Mouse (Mus musculus): ENCODE results near the gene Cldn11. TPM values are rescaled to one million over a fixed set of nuclear protein-coding genes. Genes with fewer than 3 reads are reported as not detected.

Gene Cldn11
- polyA plus RNA-seq, 1 experiment from 2014 or later, result 7.7 TPM

DNA sequence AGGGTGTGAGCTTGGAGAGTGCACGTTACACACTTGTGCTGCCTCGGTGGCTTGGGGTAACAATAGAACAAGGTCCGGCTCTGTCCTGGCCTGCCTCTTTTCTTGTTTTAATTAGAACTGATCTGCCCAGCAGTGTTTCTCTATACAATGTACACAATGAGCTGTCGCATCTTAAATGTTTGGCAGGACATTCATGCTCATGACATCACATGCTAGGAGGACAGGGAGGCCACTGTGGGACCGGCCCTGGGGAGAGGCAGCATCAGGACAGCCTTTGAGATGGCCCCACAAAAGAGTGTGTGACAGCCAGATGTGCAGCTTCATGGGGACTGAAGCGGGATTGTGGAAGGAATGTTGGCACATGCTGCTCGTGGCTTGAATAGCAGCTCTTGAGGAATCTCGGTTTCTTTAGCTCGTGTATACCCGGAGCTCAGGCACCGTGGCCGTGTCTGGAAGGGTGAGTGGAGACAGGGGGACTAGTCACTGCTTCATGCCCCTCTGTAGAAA is 16.7 kb downstream of the Cldn11 start:
- ATAC-seq (ENCODE audit: low FRiP score) (peak; percentile 70), DNase-seq (ENCODE audit: low spot score) (peak; percentile 43)
- H3K27ac ChIP-seq (ENCODE audit: low read depth, low read length), result no peak overlapping the region
- no peak overlapping the region for H3K4me3 ChIP-seq (ENCODE audit: low read depth, low read length)
- H3K9ac ChIP-seq (ENCODE audit: low read depth, low read length), result no peak overlapping the region
- H3K4me2 ChIP-seq (replicated peaks; ENCODE audit: low read depth, low read length), result no peak overlapping the region; the same call in 1 of the 2 replicates
- peaks cover 2% of the 10 kb centered on the region; the same call in 1 of the 2 replicates for H3K4me1 ChIP-seq (replicated peaks; ENCODE audit: control insufficient read depth, insufficient read depth, low read length)
- H3K36me3 ChIP-seq (ENCODE audit: control insufficient read depth, insufficient read depth, low read length), result no peaks in the 10 kb centered on the region
- no peaks in the 10 kb centered on the region for H3K9me3 ChIP-seq (ENCODE audit: control insufficient read depth, low read length)
- no peaks in the 10 kb centered on the region for H3K27me3 ChIP-seq (ENCODE audit: control insufficient read depth, insufficient read depth, low read length)
- 39% methylated on average over 12 of the region's 12 CpGs for WGBS

DNA sequence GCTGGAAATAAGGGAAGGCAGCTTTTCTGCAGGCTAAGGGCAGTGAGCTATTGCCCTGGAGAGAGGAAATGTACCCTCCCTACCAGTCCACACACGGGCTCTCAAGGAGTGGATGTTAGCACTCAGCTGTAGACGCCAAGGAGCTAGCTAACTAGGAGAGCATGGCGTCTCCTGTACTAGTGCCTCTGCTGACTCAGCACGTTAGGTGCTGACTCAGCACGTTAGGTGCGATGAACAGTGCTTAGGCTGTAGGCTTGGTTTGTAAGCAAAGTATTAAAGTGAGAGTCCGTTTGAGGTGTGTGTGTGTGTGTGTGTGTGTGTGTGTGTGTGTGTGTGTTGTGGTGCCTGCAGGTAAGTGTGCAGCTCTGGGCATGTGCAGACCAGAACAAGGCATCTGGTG is 40.6 kb downstream of the Cldn11 start:
- H3K27ac ChIP-seq (ENCODE audit: low read depth, low read length), result no peak overlapping the region
- DNase-seq (ENCODE audit: low spot score) (no peak), ATAC-seq (ENCODE audit: low FRiP score) (no peak)
- no peak overlapping the region for H3K4me3 ChIP-seq (ENCODE audit: low read depth, low read length)
- no peaks in the 10 kb centered on the region for H3K9me3 ChIP-seq (ENCODE audit: control insufficient read depth, low read length)
- no peaks in the 10 kb centered on the region for H3K4me1 ChIP-seq (replicated peaks; ENCODE audit: control insufficient read depth, insufficient read depth, low read length)
- H3K4me2 ChIP-seq (replicated peaks; ENCODE audit: low read depth, low read length), result no peak overlapping the region
- H3K27me3 ChIP-seq (ENCODE audit: control insufficient read depth, insufficient read depth, low read length), result no peaks in the 10 kb centered on the region
- H3K9ac ChIP-seq (ENCODE audit: low read depth, low read length), result no peak overlapping the region
- no peaks in the 10 kb centered on the region for H3K36me3 ChIP-seq (ENCODE audit: control insufficient read depth, insufficient read depth, low read length)
- 90% methylated on average over 7 of the region's 7 CpGs for WGBS

DNA sequence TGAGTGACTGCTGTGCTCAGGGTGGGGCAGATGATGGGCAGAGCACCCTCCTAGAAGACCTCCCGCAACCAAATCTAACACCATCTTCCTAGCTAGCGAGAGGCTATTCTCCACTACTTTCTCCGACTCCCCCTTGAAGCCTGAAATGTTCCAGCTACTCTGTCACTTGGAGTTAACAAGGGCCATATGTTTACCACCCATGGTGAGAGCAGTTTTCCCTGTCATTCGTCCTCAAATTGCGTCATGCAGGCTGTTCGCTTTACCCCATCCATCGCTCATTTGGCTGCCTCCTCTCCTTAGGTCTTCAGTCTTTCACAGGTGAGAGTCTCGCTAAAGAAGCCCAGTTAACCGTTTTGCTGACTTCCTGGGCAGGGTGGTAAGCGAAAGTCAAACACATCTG is 41.7 kb downstream of the Cldn11 start:
- DNase-seq (ENCODE audit: low spot score) (no peak), ATAC-seq (ENCODE audit: low FRiP score) (no peak)
- Histone ChIP-seq H3K9ac (ENCODE audit: low read depth, low read length) (no peak overlapping the region), H3K27me3 (ENCODE audit: control insufficient read depth, insufficient read depth, low read length) (no peaks in the 10 kb centered on the region), H3K4me2 (replicated peaks; ENCODE audit: low read depth, low read length) (no peak overlapping the region), H3K9me3 (ENCODE audit: control insufficient read depth, low read length) (no peaks in the 10 kb centered on the region), H3K4me3 (ENCODE audit: low read depth, low read length) (no peak overlapping the region), H3K36me3 (ENCODE audit: control insufficient read depth, insufficient read depth, low read length) (no peaks in the 10 kb centered on the region), H3K4me1 (replicated peaks; ENCODE audit: control insufficient read depth, insufficient read depth, low read length) (no peaks in the 10 kb centered on the region), H3K27ac (ENCODE audit: low read depth, low read length) (no peak overlapping the region)
- WGBS, result 67% methylated on average over 10 of the region's 10 CpGs

DNA sequence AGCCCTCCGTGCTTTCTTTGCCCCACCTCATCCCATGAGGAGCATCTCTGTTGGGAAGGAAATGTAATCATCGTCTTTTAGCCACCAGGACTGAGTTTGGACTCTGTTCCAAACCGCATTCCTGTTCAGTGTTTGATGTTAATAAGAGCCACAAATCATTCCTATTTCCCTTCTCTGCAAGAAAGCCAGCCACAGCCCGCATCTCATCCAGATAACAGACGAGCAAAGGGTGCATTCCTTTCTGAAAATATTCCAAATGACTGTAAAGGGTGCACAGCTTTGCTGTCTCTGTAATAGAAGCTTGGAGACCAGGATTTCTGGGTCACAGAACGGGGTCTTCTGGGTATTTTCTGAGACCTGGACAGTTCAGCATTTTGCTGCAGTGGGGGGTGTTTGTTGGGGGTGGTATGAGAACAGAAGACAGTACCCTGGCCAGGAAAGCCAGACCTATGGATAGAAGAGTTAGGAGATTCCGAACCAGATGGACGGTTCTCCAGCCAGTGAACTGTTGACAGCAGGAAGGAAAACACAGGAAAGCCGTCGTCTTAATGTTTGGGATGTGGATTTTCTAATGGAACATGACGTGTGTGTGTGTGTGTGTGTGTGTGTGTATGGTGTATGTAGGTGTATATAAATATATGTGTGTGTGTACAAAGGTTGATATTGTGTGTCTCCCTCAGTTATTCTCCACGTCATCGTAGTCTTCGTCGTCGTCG is 49.6 kb downstream of the Cldn11 start:
- H3K4me1 ChIP-seq (replicated peaks; ENCODE audit: control insufficient read depth, insufficient read depth, low read length), result no peaks in the 10 kb centered on the region
- H3K36me3 ChIP-seq (ENCODE audit: control insufficient read depth, insufficient read depth, low read length), result no peaks in the 10 kb centered on the region
- ATAC-seq (ENCODE audit: low FRiP score) (no peak), DNase-seq (ENCODE audit: low spot score) (no peak)
- WGBS, result 81% methylated on average over 17 of the region's 17 CpGs
- H3K27me3 ChIP-seq (ENCODE audit: control insufficient read depth, insufficient read depth, low read length), result no peaks in the 10 kb centered on the region
- H3K4me3 ChIP-seq (ENCODE audit: low read depth, low read length), result no peak overlapping the region
- no peaks in the 10 kb centered on the region for H3K9me3 ChIP-seq (ENCODE audit: control insufficient read depth, low read length)
- no peak overlapping the region for H3K27ac ChIP-seq (ENCODE audit: low read depth, low read length)
- H3K9ac ChIP-seq (ENCODE audit: low read depth, low read length), result no peak overlapping the region
- H3K4me2 ChIP-seq (replicated peaks; ENCODE audit: low read depth, low read length), result no peak overlapping the region

DNA sequence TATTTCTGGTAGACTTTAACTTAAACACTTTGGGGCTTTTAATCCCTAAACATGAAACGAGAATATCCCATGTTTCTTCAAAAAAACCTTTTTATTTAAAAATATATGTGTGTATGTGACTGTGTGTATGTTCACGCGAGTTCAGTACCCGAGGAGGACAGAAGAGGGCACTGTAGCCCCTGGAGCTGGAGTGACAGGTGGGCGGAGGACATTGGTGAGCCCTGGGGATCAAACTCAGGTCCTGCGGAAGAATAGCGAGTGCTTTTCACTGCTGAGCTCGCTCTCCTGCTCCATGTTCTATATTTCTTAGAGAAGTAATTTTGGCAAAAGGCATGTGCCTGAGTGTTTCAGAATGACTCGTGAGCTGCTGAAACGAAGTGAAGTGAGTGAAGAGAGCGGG is 54.2 kb downstream of the Cldn11 start:
- no peak overlapping the region for H3K9ac ChIP-seq (ENCODE audit: low read depth, low read length)
- H3K4me3 ChIP-seq (ENCODE audit: low read depth, low read length), result no peak overlapping the region
- 93% methylated on average over 11 of the region's 11 CpGs for WGBS
- no peak overlapping the region for H3K4me2 ChIP-seq (replicated peaks; ENCODE audit: low read depth, low read length)
- DNase-seq (ENCODE audit: low spot score), result no peak
- H3K27ac ChIP-seq (ENCODE audit: low read depth, low read length), result no peak overlapping the region
- no peaks in the 10 kb centered on the region for H3K9me3 ChIP-seq (ENCODE audit: control insufficient read depth, low read length)
- H3K27me3 ChIP-seq (ENCODE audit: control insufficient read depth, insufficient read depth, low read length), result no peaks in the 10 kb centered on the region
- peaks cover 5% of the 10 kb centered on the region for H3K4me1 ChIP-seq (replicated peaks; ENCODE audit: control insufficient read depth, insufficient read depth, low read length)
- H3K36me3 ChIP-seq (ENCODE audit: control insufficient read depth, insufficient read depth, low read length), result no peaks in the 10 kb centered on the region
- ATAC-seq (ENCODE audit: low FRiP score), result no peak

DNA sequence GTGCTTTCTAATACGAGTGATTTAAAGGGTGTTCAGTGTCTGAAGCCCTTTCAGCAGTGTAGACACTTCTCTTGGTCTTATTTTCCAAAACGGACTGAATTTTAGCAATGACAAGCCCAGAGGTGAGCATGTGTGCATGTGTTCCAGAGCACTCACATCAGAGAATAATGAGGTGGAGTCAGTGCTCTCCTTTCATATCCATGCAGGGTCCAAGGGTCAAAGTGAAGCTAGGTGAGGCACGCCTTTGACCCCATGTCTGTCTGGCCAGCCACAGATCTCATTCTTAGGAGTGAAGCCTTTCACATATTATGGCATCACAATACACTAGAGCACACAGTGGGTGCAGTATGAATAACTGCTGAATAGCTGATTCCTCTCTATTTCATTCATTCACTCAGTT is 55.4 kb downstream of the Cldn11 start:
- no peak overlapping the region for H3K27ac ChIP-seq (ENCODE audit: low read depth, low read length)
- H3K27me3 ChIP-seq (ENCODE audit: control insufficient read depth, insufficient read depth, low read length), result no peaks in the 10 kb centered on the region
- WGBS, result 88% methylated on average over 3 of the region's 3 CpGs
- DNase-seq (ENCODE audit: low spot score), result no peak
- H3K4me2 ChIP-seq (replicated peaks; ENCODE audit: low read depth, low read length), result no peak overlapping the region
- no peaks in the 10 kb centered on the region for H3K36me3 ChIP-seq (ENCODE audit: control insufficient read depth, insufficient read depth, low read length)
- no peak overlapping the region for H3K4me3 ChIP-seq (ENCODE audit: low read depth, low read length)
- H3K4me1 ChIP-seq (replicated peaks; ENCODE audit: control insufficient read depth, insufficient read depth, low read length), result peaks cover 5% of the 10 kb centered on the region
- H3K9me3 ChIP-seq (ENCODE audit: control insufficient read depth, low read length), result no peaks in the 10 kb centered on the region
- no peak overlapping the region for H3K9ac ChIP-seq (ENCODE audit: low read depth, low read length)
- no peak for ATAC-seq (ENCODE audit: low FRiP score)

DNA sequence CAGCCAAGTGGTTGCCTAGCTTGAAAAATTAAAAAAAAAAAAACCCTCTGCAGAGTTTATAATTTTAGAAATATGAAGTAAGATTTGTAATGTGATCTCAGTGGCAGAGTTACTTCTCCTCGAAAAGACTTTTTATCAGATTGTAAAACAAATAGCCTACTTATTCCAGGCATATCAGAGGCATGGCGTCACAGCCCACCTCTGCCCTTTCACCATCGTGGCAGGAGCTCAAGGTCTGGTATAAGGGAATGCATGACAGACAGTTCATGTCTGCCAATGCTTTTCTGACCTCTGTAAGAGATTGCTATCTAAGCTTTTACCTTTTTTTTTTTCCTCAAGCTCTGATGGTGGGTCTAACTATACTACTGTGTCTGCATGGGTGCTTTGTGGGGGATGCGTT is 58.3 kb downstream of the Cldn11 start:
- no peak overlapping the region for H3K27ac ChIP-seq (ENCODE audit: low read depth, low read length)
- DNase-seq (ENCODE audit: low spot score), result no peak
- WGBS, result 63% methylated on average over 4 of the region's 4 CpGs

DNA sequence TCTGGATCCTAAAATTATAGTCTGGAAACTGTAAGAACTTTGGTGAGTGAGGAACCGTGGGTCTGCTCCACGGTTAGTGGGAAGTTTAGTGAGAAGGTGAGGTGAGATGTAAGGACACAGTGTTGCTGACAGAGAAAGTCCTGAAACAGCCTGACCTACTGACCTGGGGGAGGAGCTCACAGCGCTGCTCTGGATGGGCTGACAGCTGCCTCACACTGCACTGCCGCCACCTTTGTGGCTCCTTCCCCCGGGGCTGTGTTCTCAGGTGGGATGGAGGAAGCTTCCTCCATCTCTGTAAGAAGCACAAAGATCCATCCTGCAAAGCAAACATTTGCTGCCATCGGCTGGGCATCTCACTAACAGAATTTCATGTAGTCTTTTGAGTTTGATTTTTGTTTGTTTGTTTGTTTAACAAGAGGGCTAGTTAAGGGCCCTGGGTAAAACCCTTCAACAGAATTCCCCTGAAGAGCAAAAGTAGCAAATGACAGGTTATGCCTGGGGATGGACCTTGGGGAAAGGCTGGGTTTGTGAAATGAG is 58.8 kb downstream of the Cldn11 start:
- DNase-seq (ENCODE audit: low spot score), result peak; percentile 38
- Histone ChIP-seq H3K4me1 (replicated peaks; ENCODE audit: control insufficient read depth, insufficient read depth, low read length) (peaks cover 5% of the 10 kb centered on the region), H3K9ac (ENCODE audit: low read depth, low read length) (no peak overlapping the region; the same call in 1 of the 2 replicates), H3K9me3 (ENCODE audit: control insufficient read depth, low read length) (no peaks in the 10 kb centered on the region), H3K27ac (ENCODE audit: low read depth, low read length) (no peak overlapping the region), H3K4me3 (ENCODE audit: low read depth, low read length) (no peak overlapping the region), H3K27me3 (ENCODE audit: control insufficient read depth, insufficient read depth, low read length) (no peaks in the 10 kb centered on the region), H3K36me3 (ENCODE audit: control insufficient read depth, insufficient read depth, low read length) (no peaks in the 10 kb centered on the region), H3K4me2 (replicated peaks; ENCODE audit: low read depth, low read length) (peak overlapping the region; percentile 33; the same call in 1 of the 2 replicates)
- peak; percentile 49; the same call in 1 of the 2 replicates for ATAC-seq (ENCODE audit: low FRiP score)
- WGBS, result 11% methylated on average over 6 of the region's 6 CpGs

More for the DNA sequence above, 58.3 kb downstream of the Cldn11 start:
- Histone ChIP-seq H3K4me1 (replicated peaks; ENCODE audit: control insufficient read depth, insufficient read depth, low read length) (peaks cover 5% of the 10 kb centered on the region), H3K27me3 (ENCODE audit: control insufficient read depth, insufficient read depth, low read length) (no peaks in the 10 kb centered on the region), H3K4me2 (replicated peaks; ENCODE audit: low read depth, low read length) (no peak overlapping the region), H3K36me3 (ENCODE audit: control insufficient read depth, insufficient read depth, low read length) (no peaks in the 10 kb centered on the region), H3K4me3 (ENCODE audit: low read depth, low read length) (no peak overlapping the region), H3K9me3 (ENCODE audit: control insufficient read depth, low read length) (no peaks in the 10 kb centered on the region), H3K9ac (ENCODE audit: low read depth, low read length) (no peak overlapping the region)
- no peak for ATAC-seq (ENCODE audit: low FRiP score)

DNA sequence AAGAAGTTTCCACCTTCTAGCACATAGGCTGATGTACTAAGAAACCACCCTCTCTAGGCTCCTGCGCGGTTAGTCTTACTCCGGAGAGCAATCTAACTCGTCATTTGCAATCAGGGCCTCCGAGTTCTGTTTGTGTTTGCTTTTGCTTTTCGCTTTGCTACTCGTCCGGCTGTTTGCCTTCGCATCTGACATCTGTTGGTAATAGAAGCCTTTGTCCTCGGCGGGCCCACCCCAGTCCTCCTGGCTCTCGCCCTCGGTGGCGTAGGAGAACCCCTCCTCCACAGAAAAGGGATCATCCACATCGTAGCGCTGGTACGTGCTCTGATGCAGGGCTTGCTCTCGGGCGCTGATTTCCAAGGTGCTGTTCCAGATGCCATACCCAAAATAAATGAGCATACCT is 59.3 kb downstream of the Cldn11 start:
- no peaks in the 10 kb centered on the region for H3K9me3 ChIP-seq (ENCODE audit: control insufficient read depth, low read length)
- H3K36me3 ChIP-seq (ENCODE audit: control insufficient read depth, insufficient read depth, low read length), result no peaks in the 10 kb centered on the region
- ATAC-seq (ENCODE audit: low FRiP score) (0 out of 2 replicates have a peak, but pooled peaks have one; percentile 50), DNase-seq (ENCODE audit: low spot score) (peak; percentile 46)
- H3K27ac ChIP-seq (ENCODE audit: low read depth, low read length), result no peak overlapping the region
- WGBS, result 4% methylated on average over 19 of the region's 19 CpGs
- peak overlapping the region; percentile 19; the same call in 1 of the 2 replicates for H3K9ac ChIP-seq (ENCODE audit: low read depth, low read length)
- H3K4me3 ChIP-seq (ENCODE audit: low read depth, low read length), result no peak overlapping the region
- no peaks in the 10 kb centered on the region for H3K27me3 ChIP-seq (ENCODE audit: control insufficient read depth, insufficient read depth, low read length)
- peaks cover 9% of the 10 kb centered on the region for H3K4me1 ChIP-seq (replicated peaks; ENCODE audit: control insufficient read depth, insufficient read depth, low read length)
- peak overlapping the region; percentile 33 for H3K4me2 ChIP-seq (replicated peaks; ENCODE audit: low read depth, low read length)

Measured in hindbrain, embryonic 11.5 days (tissue).